36 mouse cellular contexts compared by ENCODE assay signal in genomic region chr5:138787648-138788047, GRCm38 (mm10). TPM values are rescaled to one million over a fixed set of nuclear protein-coding genes. Genes with fewer than 3 reads are reported as not detected.
"Had no signal": no experiment of that assay in that cellular context is flagged by ENCODE, and none has a peak within 500 bp of the region (broad histone marks: within the 10 kb centered on the region; RNA-seq: fewer than 3 reads in every experiment).

No protein-coding gene starts in this region.

- H3K36me3 ChIP-seq: limb, embryonic 10.5 days; limb, embryonic 12.5 days; limb, embryonic 13.5 days; limb, embryonic 15.5 days; liver, embryonic 12.5 days; liver, embryonic 15.5 days; lung, embryonic 15.5 days; midbrain, embryonic 15.5 days had no signal

- H3K27me3 ChIP-seq: limb, embryonic 13.5 days; limb, embryonic 15.5 days; liver, embryonic 12.5 days; liver, embryonic 13.5 days; liver, embryonic 15.5 days; lung, embryonic 15.5 days; midbrain, embryonic 12.5 days; midbrain, embryonic 13.5 days; midbrain, embryonic 15.5 days; neural tube, embryonic 12.5 days had no signal

- H3K27ac ChIP-seq: limb, embryonic 10.5 days; limb, embryonic 12.5 days; limb, embryonic 13.5 days; limb, embryonic 15.5 days; liver, embryonic 12.5 days; liver, embryonic 13.5 days; liver, embryonic 14.5 days; liver, embryonic 15.5 days; lung, embryonic 15.5 days; macrophage; midbrain, embryonic 10.5 days; midbrain, embryonic 12.5 days; midbrain, embryonic 15.5 days; neural tube, embryonic 12.5 days had no signal

- H3K4me3 ChIP-seq: limb, embryonic 10.5 days; limb, embryonic 12.5 days; limb, embryonic 13.5 days; limb, embryonic 15.5 days; liver, embryonic 12.5 days; liver, embryonic 13.5 days; liver, embryonic 15.5 days; lung, embryonic 15.5 days; megakaryocyte, embryonic 14.5 days; midbrain, embryonic 10.5 days; midbrain, embryonic 12.5 days; midbrain, embryonic 13.5 days; midbrain, embryonic 15.5 days; neural tube, embryonic 12.5 days had no signal

- H3K9me3 ChIP-seq: limb, embryonic 10.5 days; limb, embryonic 12.5 days; limb, embryonic 13.5 days; limb, embryonic 15.5 days; liver, embryonic 12.5 days; liver, embryonic 13.5 days; liver, embryonic 15.5 days; lung, embryonic 15.5 days; midbrain, embryonic 10.5 days; midbrain, embryonic 12.5 days; midbrain, embryonic 13.5 days; midbrain, embryonic 15.5 days; neural tube, embryonic 12.5 days had no signal

- DNase-seq: left cerebral cortex, postnatal 4 days; liver; liver, embryonic 13.5 days; liver, postnatal 0 days; lung, adult 18-20 months; lung, adult 2 months; lung, embryonic 14.5 days; lung, postnatal 10 days; lung, postnatal 14 days; lung, postnatal 4 days; midbrain, embryonic 14.5 days had no signal

- H3K9ac ChIP-seq: limb, embryonic 12.5 days; limb, embryonic 13.5 days; limb, embryonic 15.5 days; liver, embryonic 12.5 days; liver, embryonic 13.5 days; liver, embryonic 14.5 days; liver, embryonic 15.5 days; liver, postnatal 0 days; lung, embryonic 14.5 days; lung, embryonic 15.5 days; midbrain, embryonic 12.5 days; midbrain, embryonic 13.5 days; midbrain, embryonic 15.5 days; neural tube, embryonic 12.5 days had no signal

- H3K4me1 ChIP-seq: limb, embryonic 10.5 days; liver, embryonic 12.5 days; lung, embryonic 15.5 days; megakaryocyte, embryonic 14.5 days; neural tube, embryonic 12.5 days had no signal

- ATAC-seq: liver, embryonic 12.5 days; liver, postnatal 0 days; lung, postnatal 0 days; midbrain, embryonic 13.5 days; midbrain, embryonic 15.5 days; midbrain, embryonic 16.5 days had no signal

- H3K4me2 ChIP-seq: limb, embryonic 12.5 days; limb, embryonic 13.5 days; limb, embryonic 15.5 days; liver, embryonic 11.5 days; liver, embryonic 12.5 days; liver, embryonic 13.5 days; liver, embryonic 15.5 days; lung, embryonic 14.5 days; lung, embryonic 15.5 days; midbrain, embryonic 11.5 days; midbrain, embryonic 12.5 days; midbrain, embryonic 13.5 days; midbrain, embryonic 15.5 days; neural tube, embryonic 12.5 days had no signal

RNA-seq across cellular contexts. Expression of gene Gm5294, which starts 32.2 kb away (rescaled TPM):
- polyA plus RNA-seq: limb, embryonic 10.5 days; limb, embryonic 11.5 days; limb, embryonic 12.5 days; limb, embryonic 13.5 days; limb, embryonic 14.5 days; limb, embryonic 15.5 days; liver, adult 2 months; liver, embryonic 11.5 days; liver, embryonic 12.5 days; liver, embryonic 13.5 days; liver, embryonic 14.5 days; liver, embryonic 15.5 days; liver, embryonic 16.5 days; liver, postnatal 0 days; lung, adult 2 months; lung, embryonic 14.5 days; lung, embryonic 15.5 days; lung, embryonic 16.5 days; lung, postnatal 0 days; macrophage; midbrain, embryonic 10.5 days; midbrain, embryonic 11.5 days; midbrain, embryonic 12.5 days; midbrain, embryonic 13.5 days; midbrain, embryonic 14.5 days; midbrain, embryonic 15.5 days; midbrain, embryonic 16.5 days; neural tube, embryonic 11.5 days; neural tube, embryonic 12.5 days had no signal
